Mouse (Mus musculus): ENCODE measurements around the gene Fhit. TPM values are rescaled to one million over a fixed set of nuclear protein-coding genes. Genes with fewer than 3 reads are reported as not detected.
A peak's percentile ranks its signal among the peaks of the same experiment; 100 is the strongest.

The Fhit gene
- polyA plus RNA-seq, 1 experiment from 2014 or later = 5.9 TPM

DNA sequence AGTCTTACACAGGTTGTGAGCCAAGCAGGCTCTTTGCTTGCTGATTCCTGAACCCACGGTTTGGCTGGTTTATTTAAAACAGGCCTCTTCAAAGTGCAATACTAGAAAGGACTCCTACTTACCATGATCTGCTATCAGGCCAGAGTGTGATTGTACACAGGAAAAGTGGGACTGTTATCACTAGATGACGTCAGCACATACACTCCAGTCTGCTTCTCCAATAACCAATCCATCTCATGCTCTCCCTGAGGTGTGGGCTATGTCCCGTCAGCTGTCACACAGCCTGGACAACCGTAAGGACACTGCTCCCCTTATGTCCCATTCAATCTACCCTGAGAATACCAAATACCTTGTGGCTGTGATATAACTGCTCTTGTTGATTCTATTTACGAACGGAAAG is 1519.2 kb downstream of the Fhit start:
- 68% methylated on average over 6 of the region's 6 CpGs for WGBS
- H3K9ac ChIP-seq = no peak overlapping the region
- no peak overlapping the region for H3K4me2 ChIP-seq (replicated peaks)
- no peaks in the 10 kb centered on the region for H3K36me3 ChIP-seq
- no peak overlapping the region for H3K27ac ChIP-seq
- no peaks in the 10 kb centered on the region for H3K9me3 ChIP-seq
- ATAC-seq (ENCODE audit: insufficient number of reproducible peaks, insufficient read depth, low FRiP score, low TSS enrichment) = no peak
- no peaks in the 10 kb centered on the region for H3K27me3 ChIP-seq
- H3K4me1 ChIP-seq = no peaks in the 10 kb centered on the region
- no peak overlapping the region for H3K4me3 ChIP-seq

DNA sequence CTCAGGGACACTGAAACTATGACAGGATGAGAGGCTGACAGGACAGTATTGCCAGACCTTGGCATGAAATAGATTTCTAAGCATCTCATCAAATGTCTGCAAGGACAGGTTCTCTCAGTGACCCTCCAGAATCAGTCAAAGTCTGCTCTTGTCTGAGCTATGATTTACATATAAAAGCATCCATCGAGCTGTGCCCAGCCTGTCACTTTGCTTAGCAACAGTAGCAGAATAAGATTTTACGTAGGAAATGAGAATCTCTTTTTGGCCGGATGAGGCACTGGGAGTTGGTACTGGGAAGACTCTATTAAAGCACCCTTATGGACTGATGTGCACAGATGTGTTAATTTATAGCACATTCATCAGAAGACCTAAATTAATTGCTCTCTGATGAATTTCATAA is 1519.8 kb downstream of the Fhit start:
- ATAC-seq (ENCODE audit: insufficient number of reproducible peaks, insufficient read depth, low FRiP score, low TSS enrichment) = no peak
- H3K27me3 ChIP-seq = no peaks in the 10 kb centered on the region
- 76% methylated on average over 3 of the region's 3 CpGs for WGBS

DNA sequence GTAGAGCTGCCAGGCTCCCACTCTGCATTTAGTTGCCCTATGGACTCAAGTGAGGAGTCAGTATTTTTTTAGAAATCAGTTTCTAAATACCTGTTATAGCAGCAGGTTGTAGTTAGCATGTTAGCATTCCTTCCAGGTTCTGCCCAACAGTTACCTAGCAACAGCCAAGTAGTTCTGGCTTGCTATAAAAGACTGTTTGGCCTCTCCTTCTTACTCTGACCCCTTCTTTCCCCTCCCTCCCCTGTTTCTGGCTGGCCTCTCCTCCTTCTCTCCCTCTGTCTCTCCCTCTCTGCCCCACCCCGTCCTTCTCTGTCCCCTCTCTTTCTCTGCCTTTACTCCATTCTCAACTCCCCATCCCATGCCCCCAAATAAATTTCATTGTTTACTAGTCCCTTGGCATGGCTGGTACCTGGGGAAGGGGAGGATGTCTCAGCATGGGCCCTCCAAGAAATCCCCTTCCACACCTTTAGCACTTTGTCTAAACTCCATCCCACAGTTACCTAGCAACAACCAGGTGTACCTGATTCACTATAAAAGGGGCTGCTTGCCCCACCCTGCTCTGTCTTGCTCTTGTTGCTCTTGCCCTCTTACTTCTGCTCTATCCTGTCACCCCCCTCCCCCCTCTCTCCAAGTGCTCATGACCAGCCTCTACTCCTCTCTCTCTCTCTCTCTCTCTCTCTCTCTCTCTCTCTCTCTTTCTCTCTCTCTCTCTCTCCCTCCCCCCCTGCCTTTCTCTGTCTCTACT is 1527.4 kb downstream of the Fhit start:
- no peak overlapping the region for H3K9ac ChIP-seq
- no peak for ATAC-seq (ENCODE audit: insufficient number of reproducible peaks, insufficient read depth, low FRiP score, low TSS enrichment)
- H3K36me3 ChIP-seq = no peaks in the 10 kb centered on the region
- no peaks in the 10 kb centered on the region for H3K9me3 ChIP-seq
- no peaks in the 10 kb centered on the region for H3K27me3 ChIP-seq
- H3K4me3 ChIP-seq = no peak overlapping the region
- no peaks in the 10 kb centered on the region for H3K4me1 ChIP-seq
- H3K27ac ChIP-seq = no peak overlapping the region
- WGBS = 59% methylated on average over 1 of the region's 1 CpGs
- H3K4me2 ChIP-seq (replicated peaks) = no peak overlapping the region

More for the DNA sequence above, 1519.8 kb downstream of the Fhit start:
- H3K9ac ChIP-seq = no peak overlapping the region
- no peaks in the 10 kb centered on the region for H3K36me3 ChIP-seq
- H3K27ac ChIP-seq = no peak overlapping the region
- H3K9me3 ChIP-seq = no peaks in the 10 kb centered on the region
- no peaks in the 10 kb centered on the region for H3K4me1 ChIP-seq
- no peak overlapping the region for H3K4me2 ChIP-seq (replicated peaks)
- H3K4me3 ChIP-seq = no peak overlapping the region

DNA sequence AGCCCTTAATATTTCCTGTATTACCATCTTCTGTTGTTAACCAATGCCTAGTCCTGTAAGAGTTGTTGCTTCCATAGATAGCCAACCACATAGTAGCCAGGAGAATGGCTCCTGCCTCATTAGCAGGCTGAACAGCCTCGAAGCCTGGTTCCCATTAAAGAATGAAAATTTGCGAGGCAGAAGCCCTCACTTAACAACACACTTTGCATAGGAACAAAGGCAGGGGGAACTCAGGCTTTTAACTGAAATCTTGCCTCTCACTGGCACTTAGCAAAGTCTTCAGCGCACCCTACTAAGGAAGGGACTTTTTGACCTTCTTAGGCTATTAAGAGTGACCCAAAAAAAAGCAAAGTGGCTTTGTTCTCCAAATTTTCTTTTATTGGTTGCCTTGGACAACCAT is 1529.3 kb downstream of the Fhit start:
- Histone ChIP-seq H3K36me3 (no peaks in the 10 kb centered on the region), H3K9me3 (no peaks in the 10 kb centered on the region), H3K4me2 (replicated peaks) (no peak overlapping the region), H3K4me1 (no peaks in the 10 kb centered on the region), H3K27ac (no peak overlapping the region), H3K27me3 (no peaks in the 10 kb centered on the region), H3K9ac (no peak overlapping the region), H3K4me3 (no peak overlapping the region)
- 19% methylated on average over 3 of the region's 3 CpGs for whole genome bisulfite sequencing
- ATAC-seq (ENCODE audit: insufficient number of reproducible peaks, insufficient read depth, low FRiP score, low TSS enrichment) = no peak

DNA sequence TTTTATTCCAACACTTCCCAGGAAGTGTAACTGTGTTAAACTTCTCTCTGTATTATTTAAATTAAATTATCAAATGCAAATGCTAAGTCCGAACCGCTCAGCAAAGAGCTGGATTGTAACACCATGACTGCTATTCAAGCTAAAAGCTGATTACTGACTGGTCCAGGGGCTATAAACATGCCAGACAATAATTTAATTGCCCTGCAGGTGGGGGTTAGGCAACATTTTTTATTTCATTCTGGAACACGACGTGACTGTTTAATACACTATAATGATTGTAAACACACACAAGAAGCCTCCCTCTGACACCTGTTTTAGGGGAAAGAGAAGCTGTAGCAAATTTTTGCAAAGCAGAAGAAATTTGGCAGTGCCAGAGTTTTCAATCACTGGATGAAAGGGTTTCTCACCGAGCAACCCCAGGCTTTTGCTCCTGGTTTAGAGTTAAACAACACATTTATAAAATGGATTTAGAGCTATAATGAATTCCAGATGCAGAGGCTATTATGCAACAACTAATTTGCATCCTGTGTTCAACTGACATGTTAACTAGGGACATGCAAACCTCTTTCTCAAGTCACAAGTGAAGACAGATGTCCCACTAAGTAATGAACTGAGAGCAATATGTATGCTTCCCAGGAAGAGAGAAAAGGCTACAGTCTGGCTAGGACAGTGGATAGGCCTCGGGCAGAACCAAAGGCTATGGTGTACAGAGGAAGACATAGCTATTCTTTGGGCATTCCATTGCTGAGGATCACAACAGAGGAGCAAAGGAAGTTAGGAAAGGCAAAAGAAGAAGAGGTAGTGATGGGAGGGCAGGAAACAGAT is 1538.4 kb downstream of the Fhit start:
- Histone ChIP-seq H3K9me3 (no peaks in the 10 kb centered on the region), H3K4me2 (replicated peaks) (no peak overlapping the region), H3K36me3 (no peaks in the 10 kb centered on the region), H3K4me3 (no peak overlapping the region), H3K9ac (no peak overlapping the region), H3K4me1 (no peaks in the 10 kb centered on the region; the same call in 1 of the 2 replicates), H3K27me3 (no peaks in the 10 kb centered on the region), H3K27ac (no peak overlapping the region)
- WGBS = 36% methylated on average over 6 of the region's 6 CpGs
- ATAC-seq (ENCODE audit: insufficient number of reproducible peaks, insufficient read depth, low FRiP score, low TSS enrichment) = no peak

DNA sequence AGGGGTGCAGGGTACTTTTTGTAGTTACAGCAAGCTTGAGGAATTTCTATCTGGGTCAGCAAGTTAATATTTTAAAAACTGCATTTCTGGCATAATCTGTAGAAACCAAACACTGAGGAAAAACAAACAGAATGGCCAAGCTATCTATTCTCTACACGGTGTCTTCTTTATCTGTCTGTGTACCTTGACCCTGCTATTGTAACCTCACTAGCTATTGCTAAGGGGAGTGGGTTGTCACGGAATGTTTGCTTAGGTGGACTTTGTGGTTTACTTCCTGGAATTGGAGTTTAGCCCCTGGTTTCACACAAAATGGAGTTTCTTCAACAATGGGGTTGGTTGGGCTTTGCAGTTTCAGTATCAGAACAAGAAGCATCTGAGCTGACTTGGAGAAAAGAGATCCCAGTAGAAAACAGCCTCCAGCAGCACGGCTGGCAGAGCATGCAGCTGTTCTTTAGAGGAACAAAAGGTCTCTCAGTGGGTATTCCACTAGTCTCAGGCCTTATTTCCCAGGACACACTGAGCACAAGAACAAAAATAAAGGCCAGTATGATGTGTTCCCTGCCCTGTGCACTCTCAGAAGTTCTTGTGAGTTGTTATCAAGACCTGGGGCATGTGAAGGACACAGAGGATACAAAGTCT is 1540.8 kb downstream of the Fhit start:
- ATAC-seq (ENCODE audit: insufficient number of reproducible peaks, insufficient read depth, low FRiP score, low TSS enrichment) = no peak
- H3K4me1 ChIP-seq = no peaks in the 10 kb centered on the region; the same call in 1 of the 2 replicates
- H3K36me3 ChIP-seq = no peaks in the 10 kb centered on the region
- H3K27me3 ChIP-seq = no peaks in the 10 kb centered on the region
- no peak overlapping the region for H3K9ac ChIP-seq
- no peaks in the 10 kb centered on the region for H3K9me3 ChIP-seq
- H3K4me3 ChIP-seq = no peak overlapping the region
- WGBS = 18% methylated on average over 3 of the region's 3 CpGs
- H3K27ac ChIP-seq = no peak overlapping the region
- no peak overlapping the region for H3K4me2 ChIP-seq (replicated peaks)

DNA sequence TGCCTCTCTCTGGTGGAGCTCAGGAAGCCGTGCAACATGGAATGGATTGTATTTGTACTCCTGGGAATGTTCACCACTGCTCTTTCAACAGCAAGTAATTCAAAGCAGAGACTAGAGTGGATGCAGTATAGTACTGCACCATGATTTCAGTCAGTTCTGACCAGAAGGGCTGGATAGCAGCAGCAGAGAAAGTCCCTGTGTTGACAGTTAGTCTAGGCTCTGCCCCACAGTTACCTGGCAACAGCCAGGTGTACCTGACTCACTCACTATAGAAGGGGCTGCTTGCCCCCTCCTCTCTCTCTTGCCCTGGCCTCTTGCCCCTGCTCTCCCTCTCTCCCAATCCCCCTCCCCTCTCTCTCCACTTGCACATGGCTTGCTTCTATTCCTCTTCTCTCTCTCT is 1542.0 kb downstream of the Fhit start:
- H3K27ac ChIP-seq = no peak overlapping the region
- WGBS = 45% methylated on average over 1 of the region's 1 CpGs
- H3K4me2 ChIP-seq (replicated peaks) = no peak overlapping the region
- no peak overlapping the region for H3K9ac ChIP-seq
- no peak overlapping the region for H3K4me3 ChIP-seq
- no peaks in the 10 kb centered on the region for H3K36me3 ChIP-seq
- H3K9me3 ChIP-seq = no peaks in the 10 kb centered on the region
- no peaks in the 10 kb centered on the region for H3K27me3 ChIP-seq
- ATAC-seq (ENCODE audit: insufficient number of reproducible peaks, insufficient read depth, low FRiP score, low TSS enrichment) = peak; percentile 60; the same call in 1 of the 2 replicates
- no peaks in the 10 kb centered on the region; the same call in 1 of the 2 replicates for H3K4me1 ChIP-seq

DNA sequence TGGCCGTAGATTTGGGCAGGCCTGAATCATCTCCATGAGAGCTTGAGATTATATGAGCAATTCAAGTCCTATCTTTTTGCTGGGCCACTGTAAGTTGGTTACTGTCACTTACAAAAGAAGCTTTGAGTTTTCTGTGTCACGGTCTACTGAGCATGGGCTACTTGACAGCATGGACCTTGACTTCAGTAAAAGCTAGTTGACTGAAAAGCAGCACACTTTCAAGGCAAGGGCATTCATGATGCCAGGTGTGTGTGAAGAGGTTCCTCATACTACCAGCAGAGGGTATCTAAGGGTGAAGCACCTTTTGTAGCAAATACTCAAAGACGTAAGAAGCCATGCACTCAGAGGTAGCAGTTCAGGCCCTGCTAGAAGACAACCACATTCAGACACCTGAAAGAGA is 1548.7 kb downstream of the Fhit start:
- Histone ChIP-seq H3K4me2 (replicated peaks) (no peak overlapping the region), H3K9me3 (no peaks in the 10 kb centered on the region), H3K27ac (no peak overlapping the region), H3K4me1 (no peaks in the 10 kb centered on the region), H3K27me3 (no peaks in the 10 kb centered on the region), H3K4me3 (no peak overlapping the region), H3K36me3 (no peaks in the 10 kb centered on the region), H3K9ac (no peak overlapping the region)
- 92% methylated on average over 3 of the region's 3 CpGs for WGBS
- ATAC-seq (ENCODE audit: insufficient number of reproducible peaks, insufficient read depth, low FRiP score, low TSS enrichment) = no peak

DNA sequence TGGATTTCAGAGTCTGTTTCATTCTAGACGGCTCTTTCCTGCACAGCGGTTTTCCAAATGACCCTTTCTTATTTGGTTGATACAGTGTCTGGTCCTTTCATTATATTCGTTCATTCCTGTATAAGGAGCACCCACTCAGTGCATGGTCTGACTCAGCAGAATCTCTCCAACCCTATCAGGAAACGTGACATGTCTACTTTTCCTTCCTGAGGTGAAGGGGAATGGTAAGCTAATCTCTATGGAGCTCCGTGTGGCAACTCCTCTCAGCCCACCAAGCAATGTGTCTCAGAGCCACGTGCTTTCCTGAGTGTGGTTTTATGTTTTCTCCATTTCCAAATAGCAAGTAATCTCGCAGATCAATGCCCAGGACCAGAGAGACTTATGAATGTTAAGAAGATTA is 1552.7 kb downstream of the Fhit start:
- WGBS = 87% methylated on average over 7 of the region's 7 CpGs
- H3K4me3 ChIP-seq = no peak overlapping the region
- no peaks in the 10 kb centered on the region for H3K27me3 ChIP-seq
- no peaks in the 10 kb centered on the region for H3K4me1 ChIP-seq
- no peak overlapping the region for H3K27ac ChIP-seq
- ATAC-seq (ENCODE audit: insufficient number of reproducible peaks, insufficient read depth, low FRiP score, low TSS enrichment) = no peak
- H3K36me3 ChIP-seq = no peaks in the 10 kb centered on the region
- no peaks in the 10 kb centered on the region for H3K9me3 ChIP-seq
- no peak overlapping the region for H3K4me2 ChIP-seq (replicated peaks)
- H3K9ac ChIP-seq = no peak overlapping the region

DNA sequence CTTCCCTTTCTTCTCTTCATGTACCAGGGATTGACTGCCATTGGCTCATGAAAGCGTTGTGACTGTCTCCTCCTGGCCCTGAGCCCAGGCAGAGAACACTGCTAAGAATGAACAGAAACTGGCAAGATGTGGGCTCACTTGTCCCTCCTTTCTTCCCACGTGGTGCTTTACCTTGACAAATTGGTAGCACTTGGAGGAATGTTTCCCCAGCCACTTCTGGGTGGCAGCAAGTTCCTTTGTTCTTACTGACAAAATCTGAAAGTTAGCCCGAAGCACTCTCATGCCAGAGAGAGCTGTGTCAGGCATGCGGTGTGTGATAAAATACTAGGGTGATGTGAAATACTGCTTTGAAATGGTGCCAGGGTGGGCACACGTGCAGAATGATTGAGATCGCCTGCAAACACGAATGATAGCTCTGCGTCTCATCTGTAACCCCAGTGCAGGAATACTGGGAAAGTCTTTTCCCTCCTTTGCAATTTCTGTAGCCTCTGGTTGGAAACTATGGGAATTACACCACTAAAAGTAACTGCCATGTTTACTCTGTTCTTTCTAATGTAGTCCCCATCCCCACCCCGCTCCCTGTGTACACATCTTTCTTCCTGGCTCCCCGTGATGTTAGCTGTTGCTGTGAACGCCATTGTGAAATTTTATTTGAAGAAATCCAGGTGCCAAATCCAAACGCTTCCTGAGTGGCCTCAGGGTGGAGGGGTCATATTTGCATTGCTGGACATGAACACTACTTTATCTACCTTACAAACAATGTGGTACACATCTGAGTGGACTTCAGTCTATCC is 1555.1 kb downstream of the Fhit start:
- Histone ChIP-seq H3K9ac (no peak overlapping the region), H3K27ac (no peak overlapping the region), H3K4me1 (no peaks in the 10 kb centered on the region), H3K36me3 (no peaks in the 10 kb centered on the region), H3K27me3 (no peaks in the 10 kb centered on the region), H3K4me3 (no peak overlapping the region), H3K4me2 (replicated peaks) (no peak overlapping the region), H3K9me3 (no peaks in the 10 kb centered on the region)
- WGBS = 77% methylated on average over 12 of the region's 12 CpGs
- ATAC-seq (ENCODE audit: insufficient number of reproducible peaks, insufficient read depth, low FRiP score, low TSS enrichment) = no peak

DNA sequence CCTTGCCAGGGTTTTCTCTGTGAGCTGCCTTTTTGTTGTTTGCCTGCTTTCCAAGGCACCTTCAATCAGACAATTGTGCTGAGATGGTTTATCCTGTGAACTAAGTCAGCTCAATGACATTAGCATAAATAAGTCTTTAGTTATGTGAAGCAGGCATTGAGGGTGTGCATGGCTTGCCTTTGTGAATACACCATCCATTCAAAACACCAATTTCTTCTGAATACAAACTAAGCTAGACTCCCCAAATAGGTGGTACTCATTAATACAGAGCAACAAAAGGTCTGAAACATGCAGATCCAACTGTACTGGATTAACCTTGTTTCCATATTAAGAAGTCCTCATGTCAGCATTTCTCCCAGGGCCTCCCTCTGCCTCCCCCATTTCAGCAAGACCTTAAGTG is 1561.6 kb downstream of the Fhit start:
- no peaks in the 10 kb centered on the region for H3K27me3 ChIP-seq
- no peaks in the 10 kb centered on the region for H3K4me1 ChIP-seq
- H3K36me3 ChIP-seq = no peaks in the 10 kb centered on the region
- H3K4me2 ChIP-seq (replicated peaks) = no peak overlapping the region
- H3K9ac ChIP-seq = no peak overlapping the region
- no peaks in the 10 kb centered on the region for H3K9me3 ChIP-seq
- H3K27ac ChIP-seq = no peak overlapping the region
- H3K4me3 ChIP-seq = no peak overlapping the region
- ATAC-seq (ENCODE audit: insufficient number of reproducible peaks, insufficient read depth, low FRiP score, low TSS enrichment) = no peak

Measured in embryonic facial prominence, embryonic 12.5 days (tissue).